Mouse (Mus musculus) right cerebral cortex, adult 18-20 months (tissue): Measurements from ENCODE around the gene Krt1.

Experiments
- DNase-seq: peaks from one replicate; pipeline ENCODE4 v3.0.0; 2022; ENCODE audit warnings: mixed read lengths

Krt1 gene

DNA sequence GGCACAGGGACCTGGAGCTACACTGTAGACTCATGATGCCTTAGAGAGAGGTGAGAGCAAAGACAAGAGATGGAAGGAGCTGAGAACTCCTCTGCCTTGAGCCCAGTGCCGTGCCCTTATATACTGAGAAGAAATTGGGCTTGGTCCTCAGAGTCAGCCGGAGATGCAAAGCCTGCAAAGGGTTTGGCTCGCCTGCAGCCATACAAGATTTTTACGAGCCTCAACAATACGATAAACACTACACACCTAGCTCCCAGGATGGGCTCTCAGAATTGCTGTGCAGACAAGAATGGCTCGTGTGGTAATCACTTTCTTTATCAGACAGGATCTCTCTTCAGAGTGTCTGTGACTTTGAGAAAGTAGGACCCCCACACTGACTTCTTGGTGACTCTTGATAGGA lies at the start of gene Krt1:
Gene Krt1 (minus strand): TSS at position 101 of the 400 bp plus-strand sequence.
- no peak for DNase-seq

DNA sequence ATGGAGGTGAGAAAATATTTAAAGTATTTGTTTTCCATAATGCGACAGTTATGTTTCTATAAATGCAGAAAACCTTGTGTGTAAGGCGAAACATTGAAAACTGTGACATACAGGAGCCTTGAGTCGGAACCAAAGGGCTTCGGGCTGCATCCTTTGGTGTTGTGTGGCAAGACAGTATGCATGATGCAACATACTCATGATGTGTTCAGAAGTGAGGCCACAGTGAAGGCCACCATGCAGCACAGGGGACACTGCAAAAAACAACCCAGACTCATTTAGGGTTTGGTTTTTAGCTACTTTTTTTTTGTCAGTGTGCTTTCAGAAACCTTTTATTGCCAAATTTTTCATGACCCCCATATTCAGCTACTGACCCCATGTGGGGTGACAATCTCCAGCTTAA lies 44.6 kb upstream of the Krt1 start:
- DNase-seq, result no peak

DNA sequence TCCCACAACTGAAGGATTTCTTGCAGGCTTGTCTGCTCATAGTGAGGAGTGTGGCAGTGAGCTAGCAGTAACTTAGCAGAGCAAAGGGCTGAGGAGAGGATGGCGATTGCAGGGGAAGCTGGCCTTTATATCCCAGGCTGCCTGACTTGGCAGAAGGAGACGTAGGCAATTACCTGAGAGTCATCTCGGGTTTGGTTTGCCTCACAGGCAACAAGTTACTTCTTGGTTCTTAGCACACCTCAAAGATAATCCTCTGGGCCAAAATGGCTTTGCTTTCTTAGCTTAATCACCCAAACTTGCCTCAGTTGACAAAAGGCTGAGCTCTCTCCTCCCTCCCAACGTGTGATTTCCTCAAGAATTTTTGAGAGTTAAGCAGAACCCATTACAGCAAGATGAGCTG lies 42.2 kb upstream of the Krt1 start, which contains the start of gene Krt76:
Gene Krt76 (minus strand): TSS at position 101 of the 400 bp plus-strand sequence.
- DNase-seq, result no peak

DNA sequence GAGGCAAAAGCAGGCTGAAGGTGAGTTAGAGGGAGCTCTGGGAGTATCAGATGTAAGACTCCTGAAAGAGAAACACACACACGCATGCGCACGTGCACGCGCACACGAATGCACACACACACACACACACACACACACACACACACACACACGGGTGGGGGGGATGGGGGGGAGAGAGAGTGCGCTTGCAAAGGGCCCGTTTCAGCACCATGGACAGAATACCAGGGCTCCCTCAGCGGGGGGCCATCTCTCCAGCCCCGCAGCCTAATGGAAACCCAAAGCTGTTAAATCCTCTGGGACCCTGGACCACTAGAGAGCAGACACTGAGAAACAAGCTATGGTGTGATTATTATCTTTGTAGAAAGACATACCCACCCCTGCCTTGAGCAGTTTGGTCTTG lies 29.2 kb upstream of the Krt1 start:
- no peak for DNase-seq

DNA sequence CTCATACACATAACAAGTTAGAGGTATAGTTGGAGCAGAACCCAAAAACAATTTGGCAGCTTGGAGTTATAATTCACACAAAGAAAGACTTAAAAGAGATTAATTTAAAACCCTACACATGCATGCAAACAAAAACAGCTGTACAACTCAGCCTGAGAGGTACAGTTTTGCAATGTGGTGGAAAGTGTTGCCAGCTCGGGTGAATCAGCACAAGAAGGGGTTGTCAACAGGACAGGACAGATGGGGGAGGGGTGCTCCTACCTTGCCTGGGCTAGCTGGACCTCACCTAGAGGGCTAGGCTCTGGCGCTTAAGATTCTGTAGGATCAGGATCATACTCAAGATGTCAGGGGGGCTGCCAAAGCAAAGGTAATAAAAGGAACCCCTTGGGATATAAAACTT lies 27.4 kb upstream of the Krt1 start:
- no peak for DNase-seq

DNA sequence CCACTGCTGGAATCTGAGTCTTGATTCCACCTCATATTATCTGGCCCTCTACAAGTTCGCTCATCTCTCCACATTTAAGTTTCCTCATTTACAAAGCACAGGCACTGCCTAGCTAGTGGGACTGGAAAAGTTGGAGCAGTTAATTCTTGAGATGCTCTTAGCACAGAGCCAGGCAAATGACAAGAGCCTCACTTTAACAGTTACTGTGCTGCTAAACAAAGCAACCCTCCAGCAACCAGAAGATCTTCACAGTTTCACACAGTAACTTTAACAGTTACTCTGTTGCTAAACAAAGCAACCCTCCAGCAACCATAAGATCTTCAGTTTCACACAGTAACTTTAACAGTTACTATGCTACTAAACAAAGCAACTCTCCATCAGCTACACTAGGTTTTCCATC lies 23.8 kb upstream of the Krt1 start:
- DNase-seq, result no peak

DNA sequence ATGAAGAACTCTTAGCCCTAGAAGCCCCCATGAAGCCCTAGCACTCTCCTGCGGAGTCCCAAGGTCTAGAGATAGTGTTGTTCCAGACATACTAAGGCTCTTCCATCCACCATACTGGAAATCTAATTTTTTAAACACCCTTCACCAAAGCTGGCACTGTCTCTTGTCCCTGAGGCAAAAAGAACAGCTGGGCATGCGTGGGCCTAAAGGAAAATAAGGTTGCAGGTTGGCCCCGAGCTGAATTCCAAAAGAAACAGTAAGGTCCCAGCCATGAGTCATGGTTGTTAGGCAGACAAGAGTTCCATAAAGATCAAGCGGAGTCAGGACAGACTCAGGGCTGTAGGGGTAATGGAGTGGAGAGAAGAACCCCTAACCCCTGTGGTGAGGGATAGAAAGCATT lies 22.6 kb upstream of the Krt1 start:
- DNase-seq, result peak; percentile 53

DNA sequence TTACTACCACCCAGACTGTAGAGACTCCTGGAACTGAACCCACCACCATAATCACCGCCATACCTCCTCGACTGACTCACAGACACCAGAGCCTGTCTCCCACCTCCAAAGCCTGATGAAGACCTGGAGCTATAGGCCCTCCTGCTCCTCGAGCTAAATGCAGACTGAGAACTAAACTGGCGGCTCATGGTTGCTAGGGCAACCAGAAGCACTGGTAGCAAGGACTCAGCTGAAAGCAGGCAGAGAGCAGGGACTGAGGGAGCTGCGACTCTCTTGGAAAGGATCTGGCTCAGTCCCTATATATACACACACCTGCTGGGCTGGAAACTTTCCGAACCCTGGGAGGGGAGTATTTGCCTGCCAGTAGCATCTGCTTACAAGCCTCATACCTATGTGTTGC lies 18.8 kb upstream of the Krt1 start, which contains the start of gene Krt77:
Gene Krt77 (minus strand): TSS at position 275 of the 400 bp plus-strand sequence.
- DNase-seq, result peak; percentile 80

DNA sequence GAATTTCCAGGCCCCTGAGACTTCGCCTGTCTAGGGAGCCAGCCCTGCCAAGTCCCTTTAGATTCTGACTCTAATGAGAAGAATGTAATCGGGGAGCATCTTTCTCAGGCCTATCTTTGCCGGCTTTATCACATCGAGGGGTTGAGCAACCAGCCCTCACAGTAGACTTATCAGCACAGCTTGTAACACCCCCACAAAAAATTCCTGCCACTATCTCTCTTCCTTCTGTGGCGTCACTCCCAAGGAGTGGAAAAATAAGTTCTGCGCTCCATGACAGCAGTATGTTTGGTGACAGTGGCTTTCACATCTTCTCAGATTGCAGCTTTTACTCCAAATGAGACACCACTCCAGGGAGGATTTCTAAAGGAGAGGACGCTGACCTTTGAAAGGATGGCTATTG lies 16.2 kb upstream of the Krt1 start:
- peak; percentile 68 for DNase-seq

DNA sequence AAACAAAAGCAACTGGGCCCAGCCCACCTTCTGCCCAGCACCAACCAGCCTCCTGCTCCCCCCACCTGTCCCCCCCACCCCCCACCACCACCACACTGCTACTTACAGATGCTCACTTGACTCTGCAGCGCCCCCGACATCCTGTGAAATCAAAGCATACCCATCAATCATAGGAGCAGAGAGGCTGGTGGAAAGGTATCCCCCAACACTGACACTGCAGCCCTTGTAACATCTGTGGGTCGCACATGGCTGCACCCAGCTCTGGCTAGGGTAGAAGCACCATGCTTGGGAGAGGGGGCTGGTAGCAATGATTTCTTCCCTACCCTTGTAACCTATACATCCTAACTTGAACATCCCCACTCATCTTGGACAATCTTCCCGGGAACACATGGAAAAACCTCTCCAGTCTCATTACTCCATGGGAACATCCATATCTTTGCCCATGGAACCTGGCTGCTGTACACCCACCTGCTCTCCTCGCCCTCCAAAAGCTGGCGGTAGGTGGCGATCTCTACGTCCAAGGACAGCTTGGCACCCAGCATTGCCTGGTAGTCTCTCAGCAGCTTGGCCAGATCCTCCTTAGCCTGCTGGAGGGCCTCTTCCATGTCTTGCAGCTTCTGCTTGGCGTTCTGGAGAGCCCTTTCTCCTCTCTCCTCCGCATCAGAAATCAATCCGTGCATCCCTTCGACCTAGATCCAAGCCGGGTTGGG lies 10.0 kb upstream of the Krt1 start:
- no peak for DNase-seq

DNA sequence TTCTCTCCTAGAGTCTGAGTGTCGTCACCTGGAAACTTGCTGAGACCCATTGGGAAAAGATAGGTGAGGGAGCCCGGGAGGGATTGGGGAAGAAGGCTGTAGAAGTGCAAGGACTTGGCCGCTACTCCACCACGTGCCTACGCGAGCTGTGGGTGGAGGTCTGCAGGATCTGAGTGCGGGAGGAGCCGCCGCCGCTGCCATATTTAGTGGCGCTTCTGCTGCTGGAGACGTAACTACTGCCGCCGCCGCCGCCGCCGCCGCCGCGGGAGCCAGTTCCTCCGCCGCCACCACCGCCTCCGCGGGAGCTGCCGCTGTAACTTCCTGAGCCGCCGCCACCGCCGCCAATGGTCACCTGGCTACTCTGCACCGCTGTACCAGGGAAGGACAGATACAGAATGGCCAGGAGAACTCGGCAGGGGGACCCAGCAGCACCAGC lies 9.2 kb upstream of the Krt1 start:
- DNase-seq, result peak; percentile 76

DNA sequence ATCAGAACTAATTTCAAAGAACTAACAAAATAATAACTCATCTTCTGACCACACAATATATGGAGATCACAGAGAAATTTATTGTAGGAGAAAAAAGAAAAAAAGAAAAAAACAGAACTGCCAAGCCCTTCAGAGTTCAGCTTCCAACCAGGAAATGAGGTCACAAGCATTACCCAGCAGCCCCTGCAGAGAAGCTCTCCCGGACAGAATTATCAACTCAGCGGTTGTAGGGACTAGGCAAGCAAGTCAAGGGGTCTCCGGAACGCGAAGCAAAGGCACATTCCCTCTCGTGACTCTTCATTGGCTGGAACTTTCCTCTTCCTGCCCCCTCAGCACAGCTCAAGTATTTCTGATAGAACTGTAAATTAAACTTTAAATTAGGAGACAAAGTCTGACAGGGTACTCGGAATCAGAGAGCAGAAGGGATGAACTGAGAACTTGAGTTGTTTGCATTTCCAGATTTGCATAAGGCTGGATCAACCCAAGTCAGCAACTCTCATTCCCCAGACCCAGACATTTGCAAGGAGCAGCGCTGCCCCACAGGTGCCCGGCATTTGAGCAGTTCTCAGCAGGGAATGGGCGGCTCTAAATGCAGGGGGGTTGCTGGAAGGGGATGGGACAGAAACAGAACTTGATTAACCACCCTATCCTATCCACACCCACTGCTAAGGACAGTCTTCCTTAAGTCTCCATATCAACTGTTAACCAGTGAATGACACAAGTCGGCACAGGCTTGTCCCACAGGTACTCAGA lies 8.3 kb upstream of the Krt1 start:
- DNase-seq, result no peak

DNA sequence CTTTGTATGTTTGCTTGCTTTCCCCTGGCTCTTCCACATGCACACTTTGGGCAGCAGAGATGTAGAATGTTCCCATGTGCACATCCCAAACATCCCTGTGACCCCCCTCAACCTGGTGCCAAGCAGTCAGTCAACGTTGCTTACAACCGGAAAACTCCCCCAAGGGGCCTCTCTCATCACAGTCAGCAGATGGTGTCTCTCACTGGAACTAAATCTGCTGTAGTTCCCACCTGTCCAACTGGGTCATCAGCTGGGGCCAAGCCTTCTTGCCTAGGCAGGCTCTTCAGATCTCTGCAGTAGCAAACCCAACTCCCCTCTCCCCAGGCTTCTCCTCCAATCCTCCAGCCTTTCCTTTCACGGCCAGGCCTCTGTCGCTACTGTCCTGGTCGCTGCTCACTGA lies 6.1 kb upstream of the Krt1 start:
- DNase-seq, result no peak

DNA sequence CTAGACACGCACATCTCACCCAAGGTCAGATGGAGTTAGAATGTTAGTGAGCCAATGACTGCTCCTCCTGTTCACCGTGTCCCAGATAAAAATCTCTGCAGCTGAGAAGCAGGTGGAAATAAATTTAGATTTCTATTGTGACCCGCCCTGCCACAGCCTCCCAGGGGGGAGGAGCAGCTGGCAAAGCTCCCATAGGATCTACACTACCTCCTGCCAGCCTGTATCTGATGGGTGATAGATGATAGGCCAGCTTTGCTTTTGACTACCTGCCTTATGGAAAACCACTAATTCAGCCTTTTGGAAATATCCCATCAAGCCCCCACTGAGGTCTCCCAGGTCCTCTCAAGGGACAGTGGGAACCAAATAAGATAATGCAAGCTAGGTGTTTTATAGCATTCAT lies 5.1 kb upstream of the Krt1 start:
- DNase-seq, result no peak

DNA sequence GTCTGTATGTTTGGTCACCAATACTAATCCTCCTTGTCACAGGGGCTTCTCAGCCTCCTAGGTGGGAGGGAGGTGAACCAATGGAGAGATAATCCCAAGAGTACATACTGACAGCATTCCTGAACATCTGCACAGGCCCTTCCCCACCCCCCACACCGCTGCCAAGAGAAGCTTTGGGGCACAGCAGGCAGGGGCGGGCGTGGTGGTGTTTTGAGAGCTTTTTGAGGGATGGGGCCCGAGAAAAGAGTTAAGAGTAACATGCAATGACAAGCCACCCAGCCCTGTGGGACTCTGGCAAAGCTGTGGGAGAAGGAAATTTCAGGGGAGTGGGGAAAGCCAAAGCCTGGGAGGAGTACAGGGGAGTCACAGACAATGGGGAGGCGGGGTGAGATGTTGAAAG lies 3.7 kb upstream of the Krt1 start:
- DNase-seq, result no peak

DNA sequence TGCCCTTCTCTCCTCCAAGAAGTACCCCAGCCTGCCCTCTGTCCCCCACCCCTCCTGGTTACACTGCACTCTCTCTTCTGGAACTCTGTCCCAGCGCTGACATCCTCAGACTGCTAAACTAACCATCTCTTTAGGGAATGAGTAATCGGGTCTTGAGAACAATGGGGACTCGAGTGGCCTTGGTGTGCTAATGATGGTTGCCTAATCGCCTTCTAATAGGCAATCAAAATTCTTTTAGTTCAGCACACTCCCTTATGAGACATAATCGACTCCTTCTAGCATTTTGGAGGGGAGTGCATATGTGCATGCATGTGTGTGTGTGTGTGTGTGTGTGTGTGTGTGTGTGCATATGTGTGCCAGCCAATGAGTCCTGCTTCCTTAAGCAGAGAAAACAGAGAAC lies 2.0 kb upstream of the Krt1 start:
- DNase-seq, result no peak

DNA sequence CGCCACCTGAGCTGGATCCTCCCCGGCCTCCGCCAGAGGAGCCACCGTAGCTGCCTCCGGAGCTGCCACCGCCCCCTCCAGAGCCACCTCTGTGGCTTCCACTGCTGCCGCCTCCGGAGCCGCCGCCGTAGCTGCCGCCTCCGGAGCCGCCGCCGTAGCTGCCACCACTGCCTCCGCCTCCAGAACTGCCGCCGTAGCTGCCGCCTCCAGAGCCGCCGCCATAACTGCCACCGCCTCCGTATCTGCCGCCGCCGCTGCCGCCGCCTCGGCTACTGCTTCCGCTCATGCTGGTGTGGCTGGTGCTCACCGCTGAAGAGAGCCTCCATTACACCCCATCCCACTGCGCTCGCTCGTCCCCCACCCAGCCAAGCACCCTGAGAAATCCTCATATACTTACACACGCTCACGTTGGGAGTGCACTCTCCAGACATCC lies 4.6 kb downstream of the Krt1 start:
- DNase-seq, result peak; percentile 49

DNA sequence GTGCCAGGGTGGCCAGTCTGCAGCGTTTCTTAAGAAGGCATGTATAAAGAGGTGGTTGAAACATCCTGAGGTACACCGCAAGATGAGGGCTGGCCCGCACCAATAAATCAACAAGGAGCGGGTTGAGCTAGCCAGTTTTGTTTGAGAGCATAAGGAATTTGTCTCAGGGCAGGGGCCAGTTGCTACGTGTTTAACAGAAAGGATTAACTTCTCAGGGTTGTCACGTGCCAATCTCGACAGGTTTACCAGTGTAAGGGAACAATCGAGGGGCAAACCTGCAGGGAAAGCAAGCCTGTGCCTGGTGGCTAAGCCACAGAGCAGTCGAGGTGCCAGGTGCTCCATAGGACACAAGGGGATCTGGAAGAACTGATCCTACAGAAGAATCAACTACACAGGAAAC lies 7.4 kb downstream of the Krt1 start:
- DNase-seq, result no peak

DNA sequence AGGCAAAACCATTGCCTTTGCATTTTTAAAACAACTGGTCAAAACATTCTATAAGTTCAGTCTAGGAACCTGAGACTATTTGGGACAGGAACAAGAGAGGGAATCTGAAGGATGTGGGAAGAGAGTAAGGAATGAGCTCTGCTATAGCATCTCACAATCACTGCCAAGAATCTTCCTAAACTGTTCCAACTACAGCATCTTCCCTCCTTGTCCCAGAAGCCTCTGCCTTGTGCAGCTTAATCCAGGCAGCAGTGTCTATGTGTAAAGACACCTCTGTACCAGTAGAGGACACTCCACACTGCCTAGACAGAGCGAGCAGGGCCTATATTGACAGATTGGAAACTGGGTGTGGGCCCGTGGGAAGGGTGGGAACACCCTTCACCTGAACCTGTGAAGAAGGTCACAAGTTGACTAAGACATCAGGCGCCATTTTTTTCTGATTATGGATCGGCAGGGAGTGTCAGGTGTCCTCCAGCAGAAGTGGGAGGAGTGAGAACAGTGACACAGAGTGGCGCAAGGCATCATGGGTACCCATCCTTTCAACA lies 15.7 kb downstream of the Krt1 start:
- DNase-seq, result no peak

DNA sequence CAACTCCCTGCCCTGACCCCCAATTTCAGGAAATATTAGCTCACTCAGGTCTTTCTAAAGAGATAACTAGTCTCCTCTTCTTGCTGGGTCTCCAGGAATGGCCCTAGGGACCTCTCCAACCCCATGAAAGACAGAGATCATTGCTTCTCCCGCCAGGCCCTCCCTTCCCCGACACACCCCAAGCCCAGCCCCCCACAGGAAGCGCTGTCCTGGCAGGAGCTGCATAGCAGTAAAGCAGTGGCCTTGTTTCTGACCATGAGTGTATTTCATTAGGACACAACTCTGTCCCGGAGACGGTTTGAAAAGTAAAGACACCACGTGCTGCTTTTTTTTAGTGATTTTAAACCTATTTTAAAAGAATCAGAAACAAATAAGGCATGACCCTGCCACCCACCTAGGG lies 17.5 kb downstream of the Krt1 start:
- DNase-seq, result no peak

DNA sequence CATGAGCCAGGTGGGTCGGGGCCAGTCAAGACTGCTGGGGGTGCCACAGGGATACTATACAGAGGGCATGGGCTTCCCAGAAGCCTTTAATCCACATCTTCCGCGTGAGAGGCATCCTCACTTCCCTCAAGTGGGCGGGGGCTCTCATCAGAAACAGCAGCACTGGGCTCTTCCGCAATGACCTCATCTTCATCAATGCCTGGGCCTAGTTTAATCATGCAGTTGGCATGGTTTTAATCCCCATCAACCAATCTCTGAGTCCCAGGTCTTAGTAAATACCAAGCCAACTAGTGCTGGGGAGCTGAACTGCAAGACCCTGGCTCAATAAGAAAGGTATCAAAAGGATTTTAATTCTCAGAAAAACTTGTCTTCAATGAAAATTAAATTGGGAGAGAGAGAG lies 21.2 kb downstream of the Krt1 start:
- no peak for DNase-seq

DNA sequence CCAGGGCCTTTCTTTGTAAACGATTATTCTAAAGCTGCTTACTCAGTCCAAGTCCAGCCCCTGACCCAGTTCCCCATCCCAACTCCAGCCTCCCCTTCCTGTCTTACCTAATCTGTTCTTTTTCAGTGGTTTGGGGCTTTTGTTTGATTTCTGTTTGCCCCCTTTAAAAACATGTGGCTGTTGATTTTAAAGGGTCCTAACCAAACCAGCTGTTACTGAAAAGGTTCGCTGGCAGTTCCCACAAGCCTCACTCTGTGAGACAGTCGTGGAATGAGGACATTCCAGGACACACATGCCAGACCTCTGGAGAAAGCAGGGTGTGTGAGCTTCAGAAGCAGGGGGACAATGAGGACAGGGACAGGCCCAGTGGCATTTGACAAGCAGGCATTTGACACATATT lies 28.8 kb downstream of the Krt1 start:
- DNase-seq, result no peak

DNA sequence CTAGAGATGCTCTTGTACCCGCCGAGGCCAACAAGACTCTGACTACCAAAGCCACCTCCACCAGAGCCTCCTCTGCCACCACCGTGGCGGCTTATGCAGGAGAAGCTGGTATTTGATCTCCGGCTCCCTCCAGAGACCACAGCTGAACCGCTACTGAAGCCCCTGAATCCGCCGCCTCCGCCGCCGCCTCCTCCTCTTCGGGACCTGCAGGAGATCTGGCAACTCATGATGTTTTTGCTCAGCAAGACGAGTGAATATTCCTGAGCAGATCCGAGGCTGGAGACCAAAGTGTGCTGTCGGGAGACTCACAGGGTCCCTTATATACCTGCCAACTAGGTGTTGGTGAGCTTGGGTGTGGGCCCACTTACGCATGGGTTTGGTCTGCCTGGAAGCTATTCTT lies 32.7 kb downstream of the Krt1 start, which contains the start of gene Krt2:
Gene Krt2 (minus strand): TSS at position 295 of the 400 bp plus-strand sequence.
- DNase-seq, result no peak
